Mouse (Mus musculus): ENCODE results near the gene Gpr18.

DNA sequence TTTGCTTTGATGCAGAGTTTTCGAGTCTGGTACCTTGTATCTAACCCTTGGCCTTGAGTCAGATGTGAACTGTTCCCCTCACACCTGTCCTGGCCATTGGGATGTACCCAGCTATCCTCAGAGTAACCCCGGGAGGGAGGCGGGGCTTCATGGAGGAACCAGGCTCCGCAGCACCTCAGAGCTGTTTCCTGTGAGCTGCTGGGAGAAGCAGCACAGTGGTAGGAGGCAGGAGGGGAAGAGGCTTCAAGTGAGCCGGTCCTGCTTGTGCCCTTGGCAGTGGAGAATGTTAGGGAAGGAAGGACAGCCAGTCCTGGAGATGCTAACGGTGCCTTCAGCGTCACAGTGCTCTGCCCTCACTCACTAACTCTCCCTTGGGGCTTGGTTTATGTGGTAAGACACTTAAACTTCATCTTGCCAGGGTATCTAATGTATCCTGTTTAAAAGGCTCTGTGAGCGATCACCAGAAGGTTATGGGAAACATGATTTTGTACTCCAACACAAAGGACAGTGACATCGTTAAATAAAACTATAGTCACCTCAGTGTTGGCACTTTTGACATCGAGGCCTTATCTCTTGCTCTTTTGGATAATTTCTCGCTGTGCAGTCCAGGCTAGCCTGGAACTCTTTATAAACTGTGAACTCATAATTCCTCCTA is 22.1 kb upstream of the Gpr18 start:
- TF ChIP-seq CTCF (IDR thresholded peaks at IDR 0.05) (no peak), POLR2A (IDR thresholded peaks at IDR 0.05; ENCODE audit: insufficient read depth, low read depth, low read length) (no peak; the same call in 1 of the 2 replicates)

Data from heart, adult 2 months (tissue).